Mouse (Mus musculus): ENCODE measurements around the gene Pcsk4. TPM values are rescaled to one million over a fixed set of nuclear protein-coding genes. Genes with fewer than 3 reads are reported as not detected.

Gene Pcsk4
- polyA plus RNA-seq, 1 experiment from 2014 or later, result 4.5 TPM

GRCm38 (mm10) chr10:80339941-80340750, 10.8 kb upstream of the Pcsk4 start:
- Histone ChIP-seq H3K36me3 (ENCODE audit: control insufficient read depth, insufficient read depth, low read length) (no peaks in the 10 kb centered on the region), H3K27me3 (ENCODE audit: control insufficient read depth, insufficient read depth, low read length) (peaks cover 36% of the 10 kb centered on the region), H3K4me2 (replicated peaks; ENCODE audit: low read depth, low read length) (peak overlapping the region; percentile 8; the same call in 1 of the 2 replicates), H3K4me1 (ENCODE audit: control insufficient read depth, insufficient read depth, low read length) (peaks cover 12% of the 10 kb centered on the region), H3K9ac (replicated peaks; ENCODE audit: low read depth, low read length) (no peak overlapping the region), H3K9me3 (ENCODE audit: control insufficient read depth, low read depth, low read length) (no peaks in the 10 kb centered on the region), H3K27ac (ENCODE audit: low read length) (no peak overlapping the region), H3K4me3 (ENCODE audit: low read depth, low read length) (no peak overlapping the region)
- 25% methylated on average over 19 of the region's 19 CpGs for WGBS
- 0 out of 2 replicates have a peak, but pooled peaks have one; percentile 20 for ATAC-seq (ENCODE audit: insufficient number of reproducible peaks, insufficient read depth, low FRiP score, low read depth)

- Histone ChIP-seq H3K27me3 (ENCODE audit: control insufficient read depth, insufficient read depth, low read length) (peaks cover 7% of the 10 kb centered on the region), H3K4me2 (replicated peaks; ENCODE audit: low read depth, low read length) (no peak overlapping the region), H3K9me3 (ENCODE audit: control insufficient read depth, low read depth, low read length) (no peaks in the 10 kb centered on the region), H3K36me3 (ENCODE audit: control insufficient read depth, insufficient read depth, low read length) (no peaks in the 10 kb centered on the region), H3K9ac (replicated peaks; ENCODE audit: low read depth, low read length) (no peak overlapping the region), H3K4me1 (ENCODE audit: control insufficient read depth, insufficient read depth, low read length) (peaks cover 8% of the 10 kb centered on the region; the same call in 1 of the 2 replicates), H3K27ac (ENCODE audit: low read length) (no peak overlapping the region), H3K4me3 (ENCODE audit: low read depth, low read length) (no peak overlapping the region)
- 86% methylated on average over 12 of the region's 12 CpGs for WGBS
- ATAC-seq (ENCODE audit: insufficient number of reproducible peaks, insufficient read depth, low FRiP score, low read depth), result no peak
Observed at GRCm38 (mm10) chr10:80336263-80336662, 7.0 kb upstream of the Pcsk4 start.

GRCm38 (mm10) chr10:80332525-80332989, 3.3 kb upstream of the Pcsk4 start:
- H3K9me3 ChIP-seq (ENCODE audit: control insufficient read depth, low read depth, low read length), result no peaks in the 10 kb centered on the region
- H3K27me3 ChIP-seq (ENCODE audit: control insufficient read depth, insufficient read depth, low read length), result no peaks in the 10 kb centered on the region
- no peak overlapping the region for H3K4me2 ChIP-seq (replicated peaks; ENCODE audit: low read depth, low read length)
- WGBS, result 82% methylated on average over 5 of the region's 5 CpGs
- H3K9ac ChIP-seq (replicated peaks; ENCODE audit: low read depth, low read length), result no peak overlapping the region
- no peak overlapping the region for H3K27ac ChIP-seq (ENCODE audit: low read length)
- no peak overlapping the region for H3K4me3 ChIP-seq (ENCODE audit: low read depth, low read length)
- H3K4me1 ChIP-seq (ENCODE audit: control insufficient read depth, insufficient read depth, low read length), result peaks cover 17% of the 10 kb centered on the region; the same call in 1 of the 2 replicates
- no peak for ATAC-seq (ENCODE audit: insufficient number of reproducible peaks, insufficient read depth, low FRiP score, low read depth)
- no peaks in the 10 kb centered on the region for H3K36me3 ChIP-seq (ENCODE audit: control insufficient read depth, insufficient read depth, low read length)

- 50% methylated on average over 10 of the region's 10 CpGs for WGBS
- H3K27ac ChIP-seq (ENCODE audit: low read length), result peak overlapping the region; percentile 0; the same call in 1 of the 2 replicates
- peak overlapping the region; percentile 95; the same call in 1 of the 2 replicates for H3K4me2 ChIP-seq (replicated peaks; ENCODE audit: low read depth, low read length)
- H3K4me3 ChIP-seq (ENCODE audit: low read depth, low read length), result no peak overlapping the region
- peaks cover 17% of the 10 kb centered on the region; the same call in 1 of the 2 replicates for H3K4me1 ChIP-seq (ENCODE audit: control insufficient read depth, insufficient read depth, low read length)
- no peaks in the 10 kb centered on the region for H3K36me3 ChIP-seq (ENCODE audit: control insufficient read depth, insufficient read depth, low read length)
- H3K9ac ChIP-seq (replicated peaks; ENCODE audit: low read depth, low read length), result no peak overlapping the region
- no peaks in the 10 kb centered on the region for H3K27me3 ChIP-seq (ENCODE audit: control insufficient read depth, insufficient read depth, low read length)
- H3K9me3 ChIP-seq (ENCODE audit: control insufficient read depth, low read depth, low read length), result no peaks in the 10 kb centered on the region
- no peak for ATAC-seq (ENCODE audit: insufficient number of reproducible peaks, insufficient read depth, low FRiP score, low read depth)
Observed at GRCm38 (mm10) chr10:80331636-80332524, 2.6 kb upstream of the Pcsk4 start.

- Histone ChIP-seq H3K9me3 (ENCODE audit: control insufficient read depth, low read depth, low read length) (no peaks in the 10 kb centered on the region), H3K27me3 (ENCODE audit: control insufficient read depth, insufficient read depth, low read length) (no peaks in the 10 kb centered on the region), H3K4me1 (ENCODE audit: control insufficient read depth, insufficient read depth, low read length) (peaks cover 17% of the 10 kb centered on the region; the same call in 1 of the 2 replicates), H3K9ac (replicated peaks; ENCODE audit: low read depth, low read length) (no peak overlapping the region), H3K36me3 (ENCODE audit: control insufficient read depth, insufficient read depth, low read length) (no peaks in the 10 kb centered on the region), H3K4me3 (ENCODE audit: low read depth, low read length) (peak overlapping the region; percentile 45; the same call in 1 of the 2 replicates), H3K4me2 (replicated peaks; ENCODE audit: low read depth, low read length) (peak overlapping the region; percentile 95), H3K27ac (ENCODE audit: low read length) (peak overlapping the region; percentile 0)
- 58% methylated on average over 2 of the region's 2 CpGs for WGBS
- ATAC-seq (ENCODE audit: insufficient number of reproducible peaks, insufficient read depth, low FRiP score, low read depth), result no peak
Observed at GRCm38 (mm10) chr10:80330888-80331287, 1.6 kb upstream of the Pcsk4 start.

- Histone ChIP-seq H3K9me3 (ENCODE audit: control insufficient read depth, low read depth, low read length) (no peaks in the 10 kb centered on the region), H3K4me1 (ENCODE audit: control insufficient read depth, insufficient read depth, low read length) (peaks cover 17% of the 10 kb centered on the region; the same call in 1 of the 2 replicates), H3K9ac (replicated peaks; ENCODE audit: low read depth, low read length) (no peak overlapping the region; the same call in 1 of the 2 replicates), H3K4me2 (replicated peaks; ENCODE audit: low read depth, low read length) (peak overlapping the region; percentile 95), H3K27me3 (ENCODE audit: control insufficient read depth, insufficient read depth, low read length) (no peaks in the 10 kb centered on the region), H3K36me3 (ENCODE audit: control insufficient read depth, insufficient read depth, low read length) (no peaks in the 10 kb centered on the region), H3K4me3 (ENCODE audit: low read depth, low read length) (peak overlapping the region; percentile 45), H3K27ac (ENCODE audit: low read length) (no peak overlapping the region)
- no peak for ATAC-seq (ENCODE audit: insufficient number of reproducible peaks, insufficient read depth, low FRiP score, low read depth)
- WGBS, result 1% methylated on average over 41 of the region's 41 CpGs
Observed at GRCm38 (mm10) chr10:80330084-80330483, 786 bp upstream of the Pcsk4 start.

- H3K4me2 ChIP-seq (replicated peaks; ENCODE audit: low read depth, low read length), result no peak overlapping the region
- WGBS, result 75% methylated on average over 21 of the region's 21 CpGs
- no peak for ATAC-seq (ENCODE audit: insufficient number of reproducible peaks, insufficient read depth, low FRiP score, low read depth)
- no peaks in the 10 kb centered on the region for H3K27me3 ChIP-seq (ENCODE audit: control insufficient read depth, insufficient read depth, low read length)
- 0 out of 2 replicates have a peak, but pooled peaks cover 6% of the 10 kb centered on the region for H3K4me1 ChIP-seq (ENCODE audit: control insufficient read depth, insufficient read depth, low read length)
- H3K9ac ChIP-seq (replicated peaks; ENCODE audit: low read depth, low read length), result no peak overlapping the region
- no peaks in the 10 kb centered on the region for H3K36me3 ChIP-seq (ENCODE audit: control insufficient read depth, insufficient read depth, low read length)
- no peak overlapping the region for H3K4me3 ChIP-seq (ENCODE audit: low read depth, low read length)
- no peaks in the 10 kb centered on the region for H3K9me3 ChIP-seq (ENCODE audit: control insufficient read depth, low read depth, low read length)
- H3K27ac ChIP-seq (ENCODE audit: low read length), result no peak overlapping the region
Observed at GRCm38 (mm10) chr10:80325045-80325444, 4.3 kb downstream of the Pcsk4 start.
